Mouse (Mus musculus) lung, postnatal 0 days (tissue): ENCODE results near the gene Utp6.

Source experiments
- CTCF ChIP-seq: IDR thresholded peaks from 2 replicates; pipeline ENCODE4 v1.5.1; 2016; ENCODE audit warnings: antibody characterized with exemption, mild to moderate bottlenecking
- EP300 ChIP-seq: IDR thresholded peaks from 2 replicates; pipeline ENCODE4 v1.6.1; 2016; ENCODE audit warnings: antibody characterized with exemption, mild to moderate bottlenecking, control low read depth

DNA sequence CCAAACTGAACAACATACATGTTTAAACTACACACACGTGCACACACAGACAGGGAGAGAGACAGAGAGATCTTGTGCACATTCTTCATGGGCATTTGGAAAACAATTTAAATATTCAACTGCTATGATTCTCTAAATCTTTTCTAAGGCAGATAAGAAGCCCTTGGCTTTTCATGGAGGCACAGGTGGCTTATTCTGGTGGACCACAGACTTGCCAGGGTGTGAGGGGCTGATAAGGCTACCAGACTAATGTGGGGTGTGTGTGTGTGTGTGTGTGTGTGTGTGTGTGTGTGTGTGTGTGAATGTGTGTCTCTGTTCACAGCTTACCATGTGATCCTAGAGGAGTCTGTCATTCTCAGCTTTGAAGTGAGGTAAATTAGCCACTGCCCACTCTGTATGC, 39.4 kb downstream of the Utp6 start:
- no peak for TF ChIP-seq CTCF
- TF ChIP-seq EP300 = no peak
